Mouse (Mus musculus): ENCODE data around the gene Bcl11b. TPM values are rescaled to one million over a fixed set of nuclear protein-coding genes. Genes with fewer than 3 reads are reported as not detected.

Bcl11b gene
- total and polyA plus RNA-seq, 2 experiments from 2014 or later: 70.1 to 122 TPM

DNA sequence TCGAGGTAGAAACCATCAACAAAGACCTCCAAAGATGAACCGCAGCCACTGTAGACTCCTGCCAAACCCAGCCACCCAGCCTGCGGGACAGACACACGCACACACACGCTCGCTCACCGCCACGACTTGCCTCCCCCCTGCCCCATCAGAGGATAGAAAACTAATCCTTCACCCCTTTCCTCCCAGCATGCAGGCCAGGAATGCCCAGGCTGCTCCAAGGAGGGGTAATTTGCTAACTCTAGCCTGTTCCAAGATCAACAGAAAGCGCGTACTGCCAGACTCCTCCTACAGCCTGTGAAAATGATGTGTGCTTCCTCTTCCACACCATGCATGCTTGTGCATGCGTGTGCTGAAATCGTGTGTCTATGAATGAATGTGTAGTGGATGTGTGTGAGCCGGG is 122.7 kb downstream of the Bcl11b start:
- no peak overlapping the region for H3K4me2 ChIP-seq (ENCODE audit: low read depth)
- H3K27ac ChIP-seq (ENCODE audit: low read depth, low read length): no peak overlapping the region
- DNase-seq (no peak), ATAC-seq (no peak)
- no peak overlapping the region for H3K4me3 ChIP-seq (ENCODE audit: low read depth, low read length)
- no peaks in the 10 kb centered on the region for H3K36me3 ChIP-seq (ENCODE audit: insufficient read depth)
- 60% methylated on average over 13 of the region's 13 CpGs for WGBS
- H3K9ac ChIP-seq: no peak overlapping the region
- H3K4me1 ChIP-seq (ENCODE audit: insufficient read depth): peaks cover 2% of the 10 kb centered on the region; the same call in 1 of the 2 replicates
- TF ChIP-seq CTCF (IDR thresholded peaks at IDR 0.05; ENCODE audit: low read depth): no peak
- no peaks in the 10 kb centered on the region for H3K27me3 ChIP-seq (ENCODE audit: insufficient read depth, low read length)
- no peaks in the 10 kb centered on the region for H3K9me3 ChIP-seq (ENCODE audit: low read length)

GRCm38 (mm10) chr12:107879114-107879777 is 124.2 kb downstream of the Bcl11b start:
- Histone ChIP-seq H3K36me3 (ENCODE audit: insufficient read depth) (no peaks in the 10 kb centered on the region), H3K27me3 (ENCODE audit: insufficient read depth, low read length) (no peaks in the 10 kb centered on the region), H3K27ac (ENCODE audit: low read depth, low read length) (no peak overlapping the region), H3K4me2 (ENCODE audit: low read depth) (no peak overlapping the region), H3K9me3 (ENCODE audit: low read length) (no peaks in the 10 kb centered on the region), H3K4me3 (ENCODE audit: low read depth, low read length) (no peak overlapping the region), H3K9ac (no peak overlapping the region), H3K4me1 (ENCODE audit: insufficient read depth) (peaks cover 2% of the 10 kb centered on the region; the same call in 1 of the 2 replicates)
- DNase-seq: no peak
- ATAC-seq: no peak
- no peak for TF ChIP-seq CTCF (IDR thresholded peaks at IDR 0.05; ENCODE audit: low read depth)
- WGBS: 44% methylated on average over 16 of the region's 16 CpGs

DNA sequence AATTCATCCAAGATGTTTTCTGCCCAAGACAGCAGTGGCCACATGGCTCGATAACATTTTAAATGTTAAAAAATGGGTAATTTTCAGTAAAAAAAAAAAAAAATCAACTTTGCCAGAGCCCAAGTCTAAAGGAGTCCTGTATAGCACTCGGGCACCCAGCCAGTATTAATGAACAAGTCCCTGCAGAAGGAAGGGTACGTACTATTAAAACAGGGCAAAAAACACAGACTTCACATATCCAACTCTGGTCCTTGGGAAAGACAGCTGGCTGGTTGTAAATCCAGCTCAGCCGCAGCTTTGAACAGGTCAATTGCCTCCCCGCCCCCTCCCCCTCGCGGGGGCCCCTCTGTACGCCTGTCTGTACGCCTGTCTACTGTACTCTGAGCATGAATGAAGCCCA is 127.2 kb downstream of the Bcl11b start:
- Histone ChIP-seq H3K9me3 (ENCODE audit: low read length) (no peaks in the 10 kb centered on the region), H3K36me3 (ENCODE audit: insufficient read depth) (no peaks in the 10 kb centered on the region), H3K4me1 (ENCODE audit: insufficient read depth) (peaks cover 2% of the 10 kb centered on the region; the same call in 1 of the 2 replicates), H3K4me3 (ENCODE audit: low read depth, low read length) (no peak overlapping the region), H3K9ac (no peak overlapping the region), H3K4me2 (ENCODE audit: low read depth) (no peak overlapping the region), H3K27ac (ENCODE audit: low read depth, low read length) (no peak overlapping the region), H3K27me3 (ENCODE audit: insufficient read depth, low read length) (no peaks in the 10 kb centered on the region)
- WGBS: 53% methylated on average over 9 of the region's 9 CpGs
- ATAC-seq (no peak), DNase-seq (peak; percentile 45)
- TF ChIP-seq CTCF (IDR thresholded peaks at IDR 0.05; ENCODE audit: low read depth): no peak

- no peak overlapping the region for H3K4me3 ChIP-seq (ENCODE audit: low read depth, low read length)
- peaks cover 2% of the 10 kb centered on the region; the same call in 1 of the 2 replicates for H3K4me1 ChIP-seq (ENCODE audit: insufficient read depth)
- no peak for TF ChIP-seq CTCF (IDR thresholded peaks at IDR 0.05; ENCODE audit: low read depth)
- no peak overlapping the region for H3K27ac ChIP-seq (ENCODE audit: low read depth, low read length)
- no peaks in the 10 kb centered on the region for H3K9me3 ChIP-seq (ENCODE audit: low read length)
- H3K36me3 ChIP-seq (ENCODE audit: insufficient read depth): no peaks in the 10 kb centered on the region
- WGBS: 56% methylated on average over 27 of the region's 27 CpGs
- DNase-seq (peak; percentile 62), ATAC-seq (peak; percentile 71)
- H3K9ac ChIP-seq: no peak overlapping the region
- no peak overlapping the region for H3K4me2 ChIP-seq (ENCODE audit: low read depth)
- no peaks in the 10 kb centered on the region for H3K27me3 ChIP-seq (ENCODE audit: insufficient read depth, low read length)
These were observed 128.8 kb downstream of the Bcl11b start for GRCm38 (mm10) chr12:107874467-107875142.

DNA sequence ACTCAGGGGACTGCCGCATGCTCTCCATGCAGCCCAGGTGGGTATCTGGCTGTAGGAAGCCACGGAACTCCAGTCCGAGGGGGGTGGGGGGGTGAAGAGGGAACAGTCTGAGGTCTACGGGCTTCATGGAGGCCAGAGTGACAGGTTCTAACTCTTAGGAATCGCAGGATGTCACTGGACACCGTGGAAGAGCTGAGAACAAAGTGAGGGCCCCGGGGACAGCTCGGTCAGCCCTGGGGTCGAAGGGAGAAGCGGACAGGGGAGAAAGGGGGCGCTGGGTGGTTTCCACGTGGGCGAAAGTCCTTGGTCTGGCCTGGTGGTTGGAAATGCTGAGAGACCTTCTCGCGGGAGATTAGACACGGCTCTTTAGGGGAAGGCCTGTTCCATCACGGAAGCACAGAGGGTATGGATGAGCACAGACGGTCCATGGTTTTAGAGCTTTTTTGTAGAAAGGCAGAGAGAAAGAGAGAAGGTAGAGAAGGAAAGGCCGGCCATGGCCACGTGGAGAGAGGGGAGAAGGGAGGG is 133.8 kb downstream of the Bcl11b start:
- ATAC-seq: no peak
- no peaks in the 10 kb centered on the region for H3K9me3 ChIP-seq (ENCODE audit: low read length)
- H3K36me3 ChIP-seq (ENCODE audit: insufficient read depth): no peaks in the 10 kb centered on the region
- no peak overlapping the region for H3K27ac ChIP-seq (ENCODE audit: low read depth, low read length)
- no peak overlapping the region for H3K4me2 ChIP-seq (ENCODE audit: low read depth)
- TF ChIP-seq CTCF (IDR thresholded peaks at IDR 0.05; ENCODE audit: low read depth): no peak
- no peaks in the 10 kb centered on the region for H3K27me3 ChIP-seq (ENCODE audit: insufficient read depth, low read length)
- H3K4me3 ChIP-seq (ENCODE audit: low read depth, low read length): no peak overlapping the region
- no peak for DNase-seq
- H3K9ac ChIP-seq: no peak overlapping the region
- WGBS: 87% methylated on average over 20 of the region's 20 CpGs
- H3K4me1 ChIP-seq (ENCODE audit: insufficient read depth): no peaks in the 10 kb centered on the region

DNA sequence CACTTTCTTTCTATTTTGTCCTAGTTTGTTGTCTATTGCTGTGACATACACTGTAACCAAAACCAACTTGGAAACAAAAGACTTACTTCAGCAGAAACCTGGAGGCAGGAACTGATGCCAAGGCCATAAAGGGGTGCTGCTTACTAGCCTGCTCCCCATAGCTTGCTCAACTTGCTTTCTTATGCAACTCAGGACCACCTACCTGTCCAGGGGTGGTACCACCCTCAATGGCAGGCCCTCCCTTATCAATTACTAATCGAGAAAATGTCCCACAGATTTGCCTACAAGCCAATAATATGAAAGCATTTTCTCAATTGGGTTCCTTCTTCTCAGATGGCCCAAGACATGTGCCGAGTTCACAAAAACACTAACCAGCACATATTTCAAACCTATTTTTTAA is 135.1 kb downstream of the Bcl11b start:
- Histone ChIP-seq H3K27me3 (ENCODE audit: insufficient read depth, low read length) (no peaks in the 10 kb centered on the region), H3K4me2 (ENCODE audit: low read depth) (no peak overlapping the region), H3K4me3 (ENCODE audit: low read depth, low read length) (no peak overlapping the region), H3K4me1 (ENCODE audit: insufficient read depth) (no peaks in the 10 kb centered on the region), H3K9ac (no peak overlapping the region), H3K9me3 (ENCODE audit: low read length) (no peaks in the 10 kb centered on the region), H3K36me3 (ENCODE audit: insufficient read depth) (no peaks in the 10 kb centered on the region), H3K27ac (ENCODE audit: low read depth, low read length) (no peak overlapping the region)
- ATAC-seq (no peak), DNase-seq (no peak)
- TF ChIP-seq CTCF (IDR thresholded peaks at IDR 0.05; ENCODE audit: low read depth): no peak
- 93% methylated on average over 2 of the region's 2 CpGs for WGBS

Other genes with a start within 250 kb of the Bcl11b start
- 124 and 126 TPM in 2 replicates for gene Setd3, start 175.7 kb upstream of the Bcl11b start, total RNA-seq (2014; rRNA removed)
- gene Setd3, start 175.7 kb upstream of the Bcl11b start, polyA plus RNA-seq (2015; fragmentation: Nextera tagmentation; extraction: Ambion mirVana): 92.5 and 102 TPM in 2 replicates
- gene Ccnk, start 176.0 kb upstream of the Bcl11b start, total RNA-seq (2014; rRNA removed): 13.5 TPM in 2 replicates
- gene Ccnk, start 176.0 kb upstream of the Bcl11b start, polyA plus RNA-seq (2015; fragmentation: Nextera tagmentation; extraction: Ambion mirVana): 1.9 and 2.4 TPM in 2 replicates

All from forebrain, postnatal 0 days (tissue).